Mouse (Mus musculus) olfactory bulb, adult 2 months (tissue): ENCODE measurements at regions not wholly inside any gene's neighbourhood (a gene's known extent, or its start where the extent isn't known, plus 50 kb on each side); places are given as distances from the start of the nearest gene placed in this dataset.

Experiments used
- CTCF ChIP-seq: fragments of 200-500 bp; IDR thresholded peaks from 2 replicates; pipeline ENCODE4 v1.5.1; 2012; ENCODE audit warnings: low read depth, mild to moderate bottlenecking, low read length, moderate library complexity; ENCODE audit not compliant: insufficient read depth
- POLR2A ChIP-seq: fragments of 200-500 bp; IDR thresholded peaks from 2 replicates; pipeline ENCODE4 v1.6.1; 2012; ENCODE audit warnings: mild to moderate bottlenecking, low read depth, low read length, moderate library complexity; ENCODE audit not compliant: insufficient read depth

DNA sequence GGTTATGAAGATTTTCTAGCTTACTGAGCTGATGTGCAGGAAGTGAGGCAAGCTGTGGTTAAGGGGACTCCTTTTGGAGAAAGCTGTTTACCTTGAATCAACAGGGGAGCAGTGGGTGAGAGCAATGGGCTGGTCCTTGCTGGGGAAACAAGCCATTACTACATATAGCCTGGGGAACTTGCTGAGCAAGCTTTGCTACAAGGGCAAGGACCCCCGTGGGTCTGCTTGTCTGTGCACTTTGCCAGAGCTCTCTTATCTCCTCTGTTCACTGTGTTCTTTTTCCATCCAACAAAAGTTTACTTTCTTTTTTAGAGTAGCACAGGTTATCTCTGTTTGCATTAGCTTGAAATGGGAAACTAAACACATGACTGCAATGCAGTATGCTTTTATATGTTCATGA, 519.3 kb upstream of the Dsel start:
- no peak for TF ChIP-seq CTCF
- TF ChIP-seq POLR2A, result no peak
